Mouse (Mus musculus) 3134 (cell line): ENCODE data around the gene Deup1.

Source experiments
- DNase-seq: peaks from one replicate; pipeline ENCODE4 v3.0.0-alpha.2; 2011; ENCODE audit warnings: low spot score; ENCODE audit not compliant: insufficient read length; ENCODE audit errors: extremely low read depth

Deup1 gene

DNA sequence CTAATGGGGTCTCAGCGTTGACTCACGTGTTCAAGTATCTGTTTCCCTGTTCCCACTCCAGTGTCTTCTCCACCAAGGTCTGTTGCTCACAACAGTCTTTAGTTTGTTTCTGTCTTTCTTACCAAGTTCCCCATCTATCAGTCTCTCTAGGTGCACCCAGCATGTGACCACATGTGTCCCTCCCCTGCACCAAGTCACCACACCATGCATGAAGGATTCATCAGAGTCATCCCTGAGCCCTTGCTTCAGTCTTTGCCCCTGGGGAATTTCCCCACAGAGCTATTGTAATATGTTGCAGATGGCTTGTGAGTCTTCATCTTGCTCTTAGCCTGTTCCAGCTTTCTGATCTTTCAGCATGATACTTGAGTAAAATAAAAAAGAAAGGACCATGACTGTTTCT is 93.6 kb downstream of the Deup1 start:
- no peak for DNase-seq

DNA sequence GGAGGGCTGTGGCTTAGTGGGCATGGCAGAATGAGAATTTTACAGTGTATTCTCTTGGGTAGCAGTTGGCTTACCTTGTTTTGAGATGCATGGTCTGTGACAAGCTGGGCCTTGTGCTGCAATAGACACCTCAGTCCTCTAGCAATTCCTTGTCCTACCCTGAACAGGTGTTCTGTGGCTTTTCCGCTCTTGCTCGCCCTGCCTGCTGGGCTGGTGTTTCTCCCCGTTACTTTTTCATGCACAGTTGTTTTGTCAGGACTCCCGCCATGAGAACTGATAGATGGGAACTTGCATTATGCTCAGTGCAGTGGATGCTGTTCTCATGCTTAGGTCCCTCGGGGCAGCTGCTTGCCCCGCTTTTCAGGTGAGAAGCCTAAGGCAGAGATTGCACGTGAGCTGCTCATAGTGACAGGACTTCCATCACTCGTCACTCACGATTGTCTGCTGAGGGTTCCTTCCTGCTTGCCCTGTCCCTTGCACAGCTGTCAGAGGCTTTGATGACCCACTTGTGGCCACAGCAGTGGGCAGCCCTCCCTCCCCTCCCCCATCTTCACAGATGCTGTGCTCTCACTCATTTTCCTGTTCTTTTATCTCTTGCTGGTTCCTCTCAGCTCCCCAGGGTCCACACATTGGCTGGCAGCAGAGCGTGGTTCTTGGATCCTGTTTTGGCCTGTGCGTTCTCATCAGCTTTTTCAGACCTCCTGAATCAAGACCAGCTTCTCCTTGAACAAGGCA is 94.2 kb downstream of the Deup1 start:
- no peak for DNase-seq

DNA sequence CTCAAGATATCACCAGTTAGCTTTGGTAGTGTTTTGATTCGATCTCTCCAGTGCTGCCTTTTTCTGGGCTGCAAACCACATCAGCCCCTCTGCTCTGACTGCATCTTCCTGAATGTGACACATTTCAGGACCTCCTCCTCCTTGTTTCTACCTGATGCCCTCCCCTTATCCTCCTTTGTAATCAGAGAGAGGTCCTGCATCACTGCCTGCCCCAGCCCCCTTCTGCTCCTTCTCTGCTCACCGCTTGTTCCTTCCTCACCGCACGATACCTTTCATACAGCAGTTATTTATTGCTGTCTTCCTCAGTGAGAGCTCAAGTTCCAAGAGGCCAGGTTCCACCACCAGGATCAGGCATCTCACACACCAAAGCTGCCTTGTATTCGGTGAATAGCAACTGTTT is 96.5 kb downstream of the Deup1 start:
- DNase-seq: no peak

DNA sequence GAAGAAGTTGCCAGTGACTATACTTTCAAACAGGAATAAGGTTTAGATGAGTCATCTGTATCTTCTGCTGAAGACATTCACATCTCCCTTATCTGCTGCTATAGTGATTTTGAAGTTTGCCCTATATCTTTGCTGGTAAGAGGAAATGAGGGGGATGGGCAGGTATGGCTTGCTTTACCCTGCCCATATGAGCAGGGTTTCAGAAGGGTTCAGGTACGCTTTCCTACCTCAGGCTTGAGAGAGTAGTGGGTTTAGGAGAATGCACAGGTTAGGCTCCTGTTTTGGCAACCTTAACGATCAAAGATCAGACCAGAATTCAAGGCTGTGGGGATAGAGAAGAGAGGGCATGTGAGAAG is 97.8 kb downstream of the Deup1 start:
- DNase-seq: no peak

- DNase-seq: no peak
These were observed 98.3 kb downstream of the Deup1 start for GRCm38 (mm10) chr9:15529275-15529964.

GRCm38 (mm10) chr9:15528368-15528767 is 99.4 kb downstream of the Deup1 start:
- no peak for DNase-seq

- no peak for DNase-seq
These were observed 99.9 kb downstream of the Deup1 start for GRCm38 (mm10) chr9:15527846-15528245.

GRCm38 (mm10) chr9:15526539-15526938 is 101.2 kb downstream of the Deup1 start:
- DNase-seq: no peak

DNA sequence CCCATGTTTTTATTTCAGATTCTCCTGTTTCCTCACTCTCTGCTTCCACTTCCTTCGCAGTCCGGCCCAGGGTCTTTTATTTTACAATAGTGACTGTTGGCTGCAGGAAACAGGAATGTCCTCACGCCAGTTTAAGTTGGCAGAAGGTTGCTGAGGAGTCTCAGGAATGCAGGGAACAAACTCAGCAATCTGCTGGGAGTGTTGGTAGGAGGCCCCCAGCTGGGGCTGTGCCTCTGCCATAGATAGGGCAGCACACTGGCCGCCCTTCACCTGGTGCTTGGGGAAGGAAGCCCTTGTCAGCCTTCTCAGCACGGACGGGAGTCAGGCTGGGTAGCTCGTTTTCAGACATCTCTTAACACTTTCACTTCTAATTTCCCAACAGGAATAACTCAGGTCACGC is 102.5 kb downstream of the Deup1 start:
- no peak for DNase-seq

DNA sequence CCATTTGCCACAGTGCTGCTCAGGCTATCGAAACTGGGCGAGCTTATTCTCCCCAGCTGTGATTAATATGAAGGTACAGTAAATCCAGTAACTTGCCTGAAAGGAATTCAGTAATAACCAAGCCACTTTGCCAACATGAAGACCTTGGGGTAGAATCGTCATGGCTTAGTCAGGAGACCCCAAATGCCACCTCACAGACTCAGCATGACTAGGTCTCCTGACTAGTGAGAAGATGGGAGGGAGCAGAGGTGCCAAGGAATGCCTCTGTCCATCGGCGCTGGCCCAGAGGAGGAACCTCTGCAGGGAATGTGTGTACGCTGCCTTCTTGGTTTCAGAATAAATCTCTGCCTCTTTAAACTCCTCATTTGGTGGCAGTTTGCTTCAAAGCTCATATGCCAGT is 104.1 kb downstream of the Deup1 start:
- DNase-seq: no peak

DNA sequence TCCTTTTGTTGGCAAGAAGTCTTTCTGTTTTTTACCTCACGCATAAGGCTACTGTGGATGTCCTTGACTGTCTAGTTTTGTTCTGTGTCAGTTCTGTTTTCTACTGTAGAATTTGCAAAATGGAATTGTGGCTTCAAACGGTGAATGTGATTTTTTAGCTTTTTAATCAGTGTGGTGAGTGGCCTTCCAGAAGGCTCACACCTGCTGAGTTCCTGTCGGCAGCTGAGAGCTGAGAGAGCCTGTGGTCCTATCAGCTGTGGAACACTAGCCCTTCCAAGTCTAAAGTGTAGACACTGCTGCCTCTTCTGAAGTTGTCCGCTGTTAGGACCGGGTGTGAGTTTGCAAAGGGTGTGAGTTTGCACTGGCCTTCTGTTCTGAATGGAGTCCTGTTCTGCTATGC is 104.8 kb downstream of the Deup1 start:
- DNase-seq: no peak

DNA sequence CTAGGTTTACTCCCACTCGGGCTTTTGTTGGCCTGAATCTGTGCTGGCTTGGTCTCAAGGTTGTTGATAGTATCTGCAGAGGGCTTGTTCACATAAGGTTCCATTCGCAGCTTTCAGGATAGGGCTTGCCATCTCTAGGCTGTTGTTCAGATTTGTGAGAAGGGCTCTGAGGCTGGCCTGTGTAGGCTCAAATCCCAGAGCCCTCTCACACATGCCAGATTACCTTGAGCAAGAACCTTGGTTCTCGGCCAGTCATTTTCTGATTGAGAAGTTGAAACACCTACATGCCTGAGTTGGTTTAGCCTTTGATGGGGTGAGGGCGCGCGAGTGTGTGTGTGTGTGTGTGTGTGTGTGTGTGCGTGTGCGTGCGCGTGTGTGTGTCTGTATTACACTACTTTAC is 105.4 kb downstream of the Deup1 start:
- no peak for DNase-seq

GRCm38 (mm10) chr9:15517979-15518378 is 109.8 kb downstream of the Deup1 start:
- DNase-seq: no peak

GRCm38 (mm10) chr9:15516007-15516406 is 111.7 kb downstream of the Deup1 start:
- DNase-seq: no peak

- no peak for DNase-seq
These were observed 114.8 kb downstream of the Deup1 start for GRCm38 (mm10) chr9:15512918-15513317.

- no peak for DNase-seq
These were observed 117.0 kb downstream of the Deup1 start for GRCm38 (mm10) chr9:15510557-15511310.
